Comparison of ENCODE assay signal across 8 mouse cellular contexts in genomic region chr3:58163806-58164205, GRCm38 (mm10).
DNase-seq lines count a peak whose midpoint lies in the region; ATAC-seq and TF ChIP-seq lines count a peak whose summit lies in the region.

No protein-coding gene starts in this region.

- H3K27me3 ChIP-seq in cerebellum, adult 2 months (ENCODE audit: control insufficient read depth, insufficient read depth, low read length): no peaks in the 10 kb centered on the region
- no peaks in the 10 kb centered on the region for H3K27me3 ChIP-seq in hindbrain, embryonic 15.5 days

- no peaks in the 10 kb centered on the region for H3K4me1 ChIP-seq in cerebellum, adult 2 months (ENCODE audit: control insufficient read depth, insufficient read depth, low read length)
- no peaks in the 10 kb centered on the region for H3K4me1 ChIP-seq in hindbrain, embryonic 15.5 days (replicated peaks)

- no peaks in the 10 kb centered on the region for H3K36me3 ChIP-seq in hindbrain, embryonic 15.5 days

- H3K4me3 ChIP-seq in cerebellum, adult 2 months (replicated peaks; ENCODE audit: insufficient read depth, low read depth, low read length): no peak overlapping the region
- no peak overlapping the region for H3K4me3 ChIP-seq in hindbrain, embryonic 15.5 days

- H3K9me3 ChIP-seq in hindbrain, embryonic 15.5 days: no peaks in the 10 kb centered on the region

- no peak overlapping the region for H3K9ac ChIP-seq in hindbrain, embryonic 15.5 days

- no peak overlapping the region for H3K27ac ChIP-seq in cerebellum, adult 2 months (ENCODE audit: insufficient read depth, low read length)
- H3K27ac ChIP-seq in hindbrain, embryonic 15.5 days (replicated peaks): no peak overlapping the region

- WGBS in cerebellum, adult 2 months: 6% methylated on average over 10 of the region's 10 CpGs
- 8% methylated on average over 10 of the region's 10 CpGs for whole genome bisulfite sequencing in hindbrain, embryonic 15.5 days

- TF ChIP-seq POLR2A in cerebellum, adult 2 months (IDR thresholded peaks at IDR 0.05; ENCODE audit: borderline replicate concordance, insufficient read depth, low read length): no peak

- H3K4me2 ChIP-seq in hindbrain, embryonic 15.5 days: no peak overlapping the region

- peak; percentile 95 for DNase-seq in NIH3T3 (ENCODE audit: low read depth)
- DNase-seq in cerebellum, adult 2 months: peak; percentile 57 to 60
- peak; percentile 55 to 57 for DNase-seq in frontal cortex, postnatal 25 days (ENCODE audit: low spot score in 2 of 2)
- peak; percentile 58 to 70 for DNase-seq in layer of hippocampus, postnatal 25 days (ENCODE audit: extremely low spot score in 1 of 2, low spot score in 1 of 2)
- peak; percentile 78 for DNase-seq in lung, postnatal 25 days (ENCODE audit: low spot score)
- peak; percentile 93 for DNase-seq in retina, postnatal 1 day
- peak; percentile 55 to 70 for DNase-seq in urinary bladder, postnatal 4 days (ENCODE audit: low spot score in 2 of 2)

- peak; percentile 73 for TF ChIP-seq CTCF in cerebellum, adult 2 months (IDR thresholded peaks at IDR 0.05; ENCODE audit: borderline replicate concordance, insufficient read depth, low read depth, low read length)

- ATAC-seq in hindbrain, embryonic 15.5 days (ENCODE audit: low FRiP score, low read depth): peak; percentile 62; the same call in 1 of the 2 replicates
